Mouse (Mus musculus): ENCODE measurements around the gene Rps10. TPM values are rescaled to one million over a fixed set of nuclear protein-coding genes. Genes with fewer than 3 reads are reported as not detected.

The Rps10 gene
- polyA plus RNA-seq, 1 experiment from 2014 or later = 934 TPM

- Histone ChIP-seq H3K4me3 (ENCODE audit: low read length) (no peak overlapping the region), H3K36me3 (ENCODE audit: control insufficient read depth, insufficient read depth, low read length) (no peaks in the 10 kb centered on the region), H3K9ac (ENCODE audit: low read depth, low read length) (0 out of 2 replicates have a peak overlapping the region, but pooled peaks have one; percentile 27), H3K27me3 (replicated peaks; ENCODE audit: control insufficient read depth, insufficient read depth, low read length) (no peaks in the 10 kb centered on the region), H3K4me2 (ENCODE audit: low read depth, low read length) (no peak overlapping the region), H3K9me3 (ENCODE audit: control insufficient read depth, low read length) (no peaks in the 10 kb centered on the region), H3K4me1 (ENCODE audit: control insufficient read depth, insufficient read depth, low read length) (peaks cover 15% of the 10 kb centered on the region), H3K27ac (ENCODE audit: low read length) (no peak overlapping the region)
- WGBS = 82% methylated on average over 2 of the region's 2 CpGs
- ATAC-seq = no peak
These were observed 33.4 kb downstream of the Rps10 start for GRCm38 (mm10) chr17:27603036-27603435.

- Histone ChIP-seq H3K9ac (ENCODE audit: low read depth, low read length) (no peak overlapping the region), H3K27me3 (replicated peaks; ENCODE audit: control insufficient read depth, insufficient read depth, low read length) (no peaks in the 10 kb centered on the region), H3K4me1 (ENCODE audit: control insufficient read depth, insufficient read depth, low read length) (peaks cover 11% of the 10 kb centered on the region), H3K36me3 (ENCODE audit: control insufficient read depth, insufficient read depth, low read length) (peaks cover 7% of the 10 kb centered on the region; the same call in 1 of the 2 replicates), H3K4me2 (ENCODE audit: low read depth, low read length) (no peak overlapping the region), H3K27ac (ENCODE audit: low read length) (no peak overlapping the region), H3K4me3 (ENCODE audit: low read length) (no peak overlapping the region), H3K9me3 (ENCODE audit: control insufficient read depth, low read length) (no peaks in the 10 kb centered on the region)
- WGBS = 65% methylated on average over 5 of the region's 5 CpGs
- ATAC-seq = no peak
These were observed 35.6 kb downstream of the Rps10 start for GRCm38 (mm10) chr17:27600869-27601268.

GRCm38 (mm10) chr17:27600286-27600685 is 36.2 kb downstream of the Rps10 start:
- H3K27ac ChIP-seq (ENCODE audit: low read length) = no peak overlapping the region
- H3K4me2 ChIP-seq (ENCODE audit: low read depth, low read length) = no peak overlapping the region
- no peak overlapping the region for H3K9ac ChIP-seq (ENCODE audit: low read depth, low read length)
- H3K36me3 ChIP-seq (ENCODE audit: control insufficient read depth, insufficient read depth, low read length) = peaks cover 10% of the 10 kb centered on the region; the same call in 1 of the 2 replicates
- H3K4me1 ChIP-seq (ENCODE audit: control insufficient read depth, insufficient read depth, low read length) = peaks cover 10% of the 10 kb centered on the region
- H3K9me3 ChIP-seq (ENCODE audit: control insufficient read depth, low read length) = no peaks in the 10 kb centered on the region
- 75% methylated on average over 3 of the region's 3 CpGs for WGBS
- H3K4me3 ChIP-seq (ENCODE audit: low read length) = no peak overlapping the region
- H3K27me3 ChIP-seq (replicated peaks; ENCODE audit: control insufficient read depth, insufficient read depth, low read length) = no peaks in the 10 kb centered on the region
- no peak for ATAC-seq

- H3K27me3 ChIP-seq (replicated peaks; ENCODE audit: control insufficient read depth, insufficient read depth, low read length) = no peaks in the 10 kb centered on the region
- H3K4me1 ChIP-seq (ENCODE audit: control insufficient read depth, insufficient read depth, low read length) = peaks cover 3% of the 10 kb centered on the region
- ATAC-seq = no peak
- H3K36me3 ChIP-seq (ENCODE audit: control insufficient read depth, insufficient read depth, low read length) = peaks cover 22% of the 10 kb centered on the region
- no peaks in the 10 kb centered on the region for H3K9me3 ChIP-seq (ENCODE audit: control insufficient read depth, low read length)
- WGBS = 59% methylated on average over 21 of the region's 21 CpGs
- no peak overlapping the region for H3K4me3 ChIP-seq (ENCODE audit: low read length)
- H3K4me2 ChIP-seq (ENCODE audit: low read depth, low read length) = no peak overlapping the region
- no peak overlapping the region for H3K9ac ChIP-seq (ENCODE audit: low read depth, low read length)
- H3K27ac ChIP-seq (ENCODE audit: low read length) = no peak overlapping the region
These were observed 39.9 kb downstream of the Rps10 start for GRCm38 (mm10) chr17:27596376-27597190.

GRCm38 (mm10) chr17:27595659-27596375 is 40.7 kb downstream of the Rps10 start:
- no peaks in the 10 kb centered on the region for H3K9me3 ChIP-seq (ENCODE audit: control insufficient read depth, low read length)
- no peak overlapping the region for H3K27ac ChIP-seq (ENCODE audit: low read length)
- WGBS = 83% methylated on average over 15 of the region's 15 CpGs
- peaks cover 22% of the 10 kb centered on the region for H3K36me3 ChIP-seq (ENCODE audit: control insufficient read depth, insufficient read depth, low read length)
- H3K4me1 ChIP-seq (ENCODE audit: control insufficient read depth, insufficient read depth, low read length) = peaks cover 2% of the 10 kb centered on the region; the same call in 1 of the 2 replicates
- no peaks in the 10 kb centered on the region for H3K27me3 ChIP-seq (replicated peaks; ENCODE audit: control insufficient read depth, insufficient read depth, low read length)
- H3K9ac ChIP-seq (ENCODE audit: low read depth, low read length) = no peak overlapping the region
- H3K4me3 ChIP-seq (ENCODE audit: low read length) = no peak overlapping the region
- ATAC-seq = no peak
- no peak overlapping the region for H3K4me2 ChIP-seq (ENCODE audit: low read depth, low read length)

- H3K36me3 ChIP-seq (ENCODE audit: control insufficient read depth, insufficient read depth, low read length) = peaks cover 22% of the 10 kb centered on the region
- H3K9me3 ChIP-seq (ENCODE audit: control insufficient read depth, low read length) = no peaks in the 10 kb centered on the region
- WGBS = 96% methylated on average over 7 of the region's 7 CpGs
- no peak overlapping the region for H3K9ac ChIP-seq (ENCODE audit: low read depth, low read length)
- no peak overlapping the region for H3K4me3 ChIP-seq (ENCODE audit: low read length)
- no peaks in the 10 kb centered on the region for H3K27me3 ChIP-seq (replicated peaks; ENCODE audit: control insufficient read depth, insufficient read depth, low read length)
- no peak overlapping the region for H3K4me2 ChIP-seq (ENCODE audit: low read depth, low read length)
- no peak overlapping the region for H3K27ac ChIP-seq (ENCODE audit: low read length)
- ATAC-seq = no peak
- no peaks in the 10 kb centered on the region for H3K4me1 ChIP-seq (ENCODE audit: control insufficient read depth, insufficient read depth, low read length)
These were observed 43.9 kb downstream of the Rps10 start for GRCm38 (mm10) chr17:27592565-27592910.

- H3K4me3 ChIP-seq (ENCODE audit: low read length) = no peak overlapping the region
- no peaks in the 10 kb centered on the region for H3K4me1 ChIP-seq (ENCODE audit: control insufficient read depth, insufficient read depth, low read length)
- peaks cover 22% of the 10 kb centered on the region for H3K36me3 ChIP-seq (ENCODE audit: control insufficient read depth, insufficient read depth, low read length)
- no peaks in the 10 kb centered on the region for H3K9me3 ChIP-seq (ENCODE audit: control insufficient read depth, low read length)
- H3K27me3 ChIP-seq (replicated peaks; ENCODE audit: control insufficient read depth, insufficient read depth, low read length) = no peaks in the 10 kb centered on the region
- no peak overlapping the region for H3K9ac ChIP-seq (ENCODE audit: low read depth, low read length)
- ATAC-seq = no peak
- WGBS = 90% methylated on average over 12 of the region's 12 CpGs
- no peak overlapping the region for H3K27ac ChIP-seq (ENCODE audit: low read length)
- no peak overlapping the region for H3K4me2 ChIP-seq (ENCODE audit: low read depth, low read length)
These were observed 44.5 kb downstream of the Rps10 start for GRCm38 (mm10) chr17:27591826-27592564.

- no peak for ATAC-seq
- Histone ChIP-seq H3K27me3 (replicated peaks; ENCODE audit: control insufficient read depth, insufficient read depth, low read length) (no peaks in the 10 kb centered on the region), H3K9me3 (ENCODE audit: control insufficient read depth, low read length) (no peaks in the 10 kb centered on the region), H3K4me1 (ENCODE audit: control insufficient read depth, insufficient read depth, low read length) (no peaks in the 10 kb centered on the region), H3K4me2 (ENCODE audit: low read depth, low read length) (no peak overlapping the region), H3K4me3 (ENCODE audit: low read length) (no peak overlapping the region), H3K36me3 (ENCODE audit: control insufficient read depth, insufficient read depth, low read length) (0 out of 2 replicates have a peak, but pooled peaks cover 4% of the 10 kb centered on the region), H3K9ac (ENCODE audit: low read depth, low read length) (no peak overlapping the region), H3K27ac (ENCODE audit: low read length) (no peak overlapping the region)
- WGBS = 79% methylated on average over 8 of the region's 8 CpGs
These were observed 48.2 kb downstream of the Rps10 start for GRCm38 (mm10) chr17:27588231-27588630.

GRCm38 (mm10) chr17:27587252-27587651 is 49.2 kb downstream of the Rps10 start:
- H3K4me1 ChIP-seq (ENCODE audit: control insufficient read depth, insufficient read depth, low read length) = no peaks in the 10 kb centered on the region
- WGBS = 81% methylated on average over 12 of the region's 12 CpGs
- H3K27ac ChIP-seq (ENCODE audit: low read length) = no peak overlapping the region
- H3K9ac ChIP-seq (ENCODE audit: low read depth, low read length) = no peak overlapping the region
- H3K36me3 ChIP-seq (ENCODE audit: control insufficient read depth, insufficient read depth, low read length) = no peaks in the 10 kb centered on the region
- no peaks in the 10 kb centered on the region for H3K9me3 ChIP-seq (ENCODE audit: control insufficient read depth, low read length)
- no peak overlapping the region for H3K4me3 ChIP-seq (ENCODE audit: low read length)
- no peaks in the 10 kb centered on the region for H3K27me3 ChIP-seq (replicated peaks; ENCODE audit: control insufficient read depth, insufficient read depth, low read length)
- no peak for ATAC-seq
- H3K4me2 ChIP-seq (ENCODE audit: low read depth, low read length) = no peak overlapping the region

Measured in intestine, embryonic 16.5 days (tissue).